Mouse (Mus musculus) ES-E14 (cell line): ENCODE results near the gene 3110082I17Rik.

ENCODE experiments used
- HCFC1 ChIP-seq: IDR thresholded peaks from 2 replicates; pipeline ENCODE4 v1.6.1; 2012; ENCODE audit warnings: low read length, inconsistent platforms, borderline replicate concordance; ENCODE audit not compliant: insufficient read depth
- MAFK ChIP-seq: IDR thresholded peaks from 2 replicates; pipeline ENCODE4 v1.6.1; 2014; ENCODE audit warnings: mild to moderate bottlenecking, low read depth, low read length, inconsistent platforms; ENCODE audit not compliant: insufficient read depth
- ZC3H11A ChIP-seq: IDR thresholded peaks from 2 replicates; pipeline ENCODE4 v1.6.1; 2012; ENCODE audit warnings: low read depth, mild to moderate bottlenecking, inconsistent platforms, low read length, borderline replicate concordance
- ZNF384 ChIP-seq: IDR thresholded peaks from 2 replicates; pipeline ENCODE4 v1.6.1; 2012; ENCODE audit warnings: low read depth, low read length, inconsistent platforms

GRCm38 (mm10) chr5:139453031-139453430 lies 7.3 kb downstream of the 3110082I17Rik start:
- TF ChIP-seq ZNF384 = no peak
- no peak for TF ChIP-seq HCFC1
- TF ChIP-seq ZC3H11A = no peak
- no peak for TF ChIP-seq MAFK
